Mouse (Mus musculus) stomach, embryonic 14.5 days (tissue): ENCODE measurements at regions not wholly inside any gene's neighbourhood (a gene's known extent, or its start where the extent isn't known, plus 50 kb on each side); places are given as distances from the start of the nearest gene placed in this dataset.

Experiments
- ATAC-seq: fragments of 200-750 bp; cut with Nextera tagmentation; 2 replicates; pipeline ENCODE4 v1.8.0; 2017; ENCODE audit warnings: low read depth, moderate TSS enrichment; ENCODE audit not compliant: insufficient number of reproducible peaks, insufficient read depth, low FRiP score
- H3K27ac ChIP-seq: fragments of 300-500 bp; sonication (generic); 2 replicates; pipeline ENCODE4 v1.5.1; 2014; ENCODE audit warnings: mild to moderate bottlenecking, low read length, moderate library complexity, mixed read lengths
- H3K27me3 ChIP-seq: fragments of 300-500 bp; sonication (generic); 2 replicates; pipeline ENCODE4 v1.6.1; 2014; ENCODE audit warnings: low read length, control low read depth, mixed read lengths; ENCODE audit not compliant: control insufficient read depth, insufficient read depth
- H3K36me3 ChIP-seq: fragments of 300-500 bp; sonication (generic); 2 replicates; pipeline ENCODE4 v1.6.1; 2014; ENCODE audit warnings: mild to moderate bottlenecking, control low read depth, low read length, moderate library complexity, mixed read lengths; ENCODE audit not compliant: control insufficient read depth, insufficient read depth
- H3K4me1 ChIP-seq: fragments of 300-500 bp; sonication (generic); 2 replicates; pipeline ENCODE4 v1.6.1; 2014; ENCODE audit warnings: low read length, control low read depth, mixed read lengths; ENCODE audit not compliant: control insufficient read depth, insufficient read depth
- H3K4me2 ChIP-seq: fragments of 300-500 bp; sonication (generic); replicated peaks from 2 replicates; pipeline ENCODE4 v1.6.1; 2014; ENCODE audit warnings: low read depth, low read length, control low read depth
- H3K4me3 ChIP-seq: fragments of 300-500 bp; sonication (generic); 2 replicates; pipeline ENCODE4 v1.5.1; 2014; ENCODE audit warnings: low read depth, low read length, control low read depth
- H3K9ac ChIP-seq: fragments of 300-500 bp; sonication (generic); replicated peaks from 2 replicates; pipeline ENCODE4 v1.6.1; 2014; ENCODE audit warnings: low read depth, mild to moderate bottlenecking, control low read depth, low read length, moderate library complexity, mixed read lengths
- H3K9me3 ChIP-seq: fragments of 300-500 bp; sonication (generic); 2 replicates; pipeline ENCODE4 v1.6.1; 2016; ENCODE audit warnings: low read depth, low read length, control low read depth; ENCODE audit not compliant: control insufficient read depth
- WGBS: fragments of 180-500 bp; shearing (Covaris S2); extraction: QIAGEN DNeasy Blood & Tissue Kit; methylation state at CpG from one replicate; pipeline ENCODE4 v1.1.7; 2014; 5-methylcytosine and 5-hydroxymethylcytosine counted together

GRCm38 (mm10) chr7:129068137-129068536 lies 188.7 kb upstream of the Plpp4 start:
- H3K27ac ChIP-seq = no peak overlapping the region
- H3K36me3 ChIP-seq = no peaks in the 10 kb centered on the region
- H3K4me2 ChIP-seq = no peak overlapping the region
- H3K4me1 ChIP-seq = no peaks in the 10 kb centered on the region
- WGBS = 76% methylated on average over 4 of the region's 4 CpGs
- H3K9me3 ChIP-seq = no peaks in the 10 kb centered on the region
- ATAC-seq = no peak
- no peaks in the 10 kb centered on the region for H3K27me3 ChIP-seq
- no peak overlapping the region for H3K9ac ChIP-seq
- H3K4me3 ChIP-seq = no peak overlapping the region

- Histone ChIP-seq H3K4me2 (no peak overlapping the region), H3K9me3 (no peaks in the 10 kb centered on the region), H3K27me3 (no peaks in the 10 kb centered on the region), H3K4me1 (no peaks in the 10 kb centered on the region), H3K36me3 (no peaks in the 10 kb centered on the region), H3K27ac (no peak overlapping the region), H3K9ac (no peak overlapping the region), H3K4me3 (no peak overlapping the region)
- 76% methylated on average over 6 of the region's 6 CpGs for WGBS
- ATAC-seq = no peak
These were observed 177.0 kb upstream of the Plpp4 start for GRCm38 (mm10) chr7:129079786-129080185.

- Histone ChIP-seq H3K4me2 (no peak overlapping the region), H3K4me3 (no peak overlapping the region), H3K27ac (no peak overlapping the region), H3K4me1 (no peaks in the 10 kb centered on the region), H3K9ac (no peak overlapping the region), H3K27me3 (no peaks in the 10 kb centered on the region), H3K36me3 (no peaks in the 10 kb centered on the region), H3K9me3 (no peaks in the 10 kb centered on the region)
- no peak for ATAC-seq
- WGBS = 61% methylated on average over 4 of the region's 4 CpGs
These were observed 165.4 kb upstream of the Plpp4 start for GRCm38 (mm10) chr7:129091441-129091840.

- 22% methylated on average over 3 of the region's 3 CpGs for WGBS
- H3K4me3 ChIP-seq = no peak overlapping the region
- no peaks in the 10 kb centered on the region for H3K36me3 ChIP-seq
- H3K4me1 ChIP-seq = no peaks in the 10 kb centered on the region
- no peaks in the 10 kb centered on the region for H3K27me3 ChIP-seq
- no peak for ATAC-seq
- H3K4me2 ChIP-seq = no peak overlapping the region
- no peak overlapping the region for H3K9ac ChIP-seq
- no peaks in the 10 kb centered on the region for H3K9me3 ChIP-seq
- no peak overlapping the region for H3K27ac ChIP-seq
These were observed 160.3 kb upstream of the Plpp4 start for GRCm38 (mm10) chr7:129096374-129097069.

GRCm38 (mm10) chr7:129102437-129102836 lies 154.4 kb upstream of the Plpp4 start:
- 75% methylated on average over 4 of the region's 4 CpGs for WGBS
- no peaks in the 10 kb centered on the region for H3K27me3 ChIP-seq

GRCm38 (mm10) chr7:129134176-129134575 lies 122.7 kb upstream of the Plpp4 start:
- H3K4me3 ChIP-seq = no peak overlapping the region
- no peak for ATAC-seq
- no peaks in the 10 kb centered on the region for H3K27me3 ChIP-seq
- H3K4me1 ChIP-seq = no peaks in the 10 kb centered on the region
- H3K36me3 ChIP-seq = no peaks in the 10 kb centered on the region
- no peak overlapping the region for H3K9ac ChIP-seq
- H3K4me2 ChIP-seq = no peak overlapping the region
- H3K9me3 ChIP-seq = no peaks in the 10 kb centered on the region
- H3K27ac ChIP-seq = no peak overlapping the region

More at GRCm38 (mm10) chr7:129102437-129102836, 154.4 kb upstream of the Plpp4 start:
- H3K9ac ChIP-seq = no peak overlapping the region
- no peaks in the 10 kb centered on the region for H3K36me3 ChIP-seq
- H3K4me3 ChIP-seq = no peak overlapping the region
- no peak for ATAC-seq
- H3K4me1 ChIP-seq = no peaks in the 10 kb centered on the region
- no peak overlapping the region for H3K27ac ChIP-seq
- H3K4me2 ChIP-seq = no peak overlapping the region
- no peaks in the 10 kb centered on the region for H3K9me3 ChIP-seq

GRCm38 (mm10) chr7:129134661-129135215 lies 122.1 kb upstream of the Plpp4 start:
- H3K9ac ChIP-seq = no peak overlapping the region
- no peaks in the 10 kb centered on the region for H3K4me1 ChIP-seq
- no peaks in the 10 kb centered on the region for H3K27me3 ChIP-seq
- H3K9me3 ChIP-seq = no peaks in the 10 kb centered on the region
- WGBS = 33% methylated on average over 4 of the region's 4 CpGs
- H3K4me3 ChIP-seq = no peak overlapping the region
- ATAC-seq = no peak
- no peaks in the 10 kb centered on the region for H3K36me3 ChIP-seq
- no peak overlapping the region for H3K27ac ChIP-seq
- no peak overlapping the region for H3K4me2 ChIP-seq

- Histone ChIP-seq H3K4me1 (no peaks in the 10 kb centered on the region), H3K4me2 (no peak overlapping the region), H3K36me3 (no peaks in the 10 kb centered on the region), H3K9ac (no peak overlapping the region), H3K4me3 (no peak overlapping the region), H3K9me3 (no peaks in the 10 kb centered on the region), H3K27me3 (no peaks in the 10 kb centered on the region), H3K27ac (no peak overlapping the region)
- WGBS = 69% methylated on average over 11 of the region's 11 CpGs
- ATAC-seq = no peak
These were observed 119.4 kb upstream of the Plpp4 start for GRCm38 (mm10) chr7:129137303-129137990.
